Mouse (Mus musculus): ENCODE data around the gene Lsm8. TPM values are rescaled to one million over a fixed set of nuclear protein-coding genes. Genes with fewer than 3 reads are reported as not detected.
A peak's percentile ranks its signal among the peaks of the same experiment; 100 is the strongest.

The Lsm8 gene
- polyA plus RNA-seq, 1 experiment = 45.5 TPM

- peaks cover 2% of the 10 kb centered on the region; the same call in 1 of the 2 replicates for H3K4me1 ChIP-seq (ENCODE audit: control insufficient read depth, insufficient read depth, low read length)
- no peak for TF ChIP-seq POLR2A (IDR thresholded peaks at IDR 0.05; ENCODE audit: extremely low read depth, insufficient read depth, low read length)
- no peak for TF ChIP-seq CTCF (IDR thresholded peaks at IDR 0.05; ENCODE audit: extremely low read depth, insufficient read depth, low read length)
- peak overlapping the region; percentile 52 for H3K4me3 ChIP-seq (ENCODE audit: insufficient read depth, low read length)
- no peak overlapping the region for H3K27ac ChIP-seq (ENCODE audit: insufficient read depth, low read length)
These were observed 303 bp downstream of the Lsm8 start for GRCm38 (mm10) chr6:18848702-18849061.

GRCm38 (mm10) chr6:18855323-18855722 lies 6.9 kb downstream of the Lsm8 start:
- TF ChIP-seq CTCF (IDR thresholded peaks at IDR 0.05; ENCODE audit: extremely low read depth, insufficient read depth, low read length) (no peak), POLR2A (IDR thresholded peaks at IDR 0.05; ENCODE audit: extremely low read depth, insufficient read depth, low read length) (no peak)
- Histone ChIP-seq H3K4me1 (ENCODE audit: control insufficient read depth, insufficient read depth, low read length) (0 out of 2 replicates have a peak, but pooled peaks cover 1% of the 10 kb centered on the region), H3K4me3 (ENCODE audit: insufficient read depth, low read length) (no peak overlapping the region), H3K27ac (ENCODE audit: insufficient read depth, low read length) (no peak overlapping the region)

- TF ChIP-seq CTCF (IDR thresholded peaks at IDR 0.05; ENCODE audit: extremely low read depth, insufficient read depth, low read length) (no peak), POLR2A (IDR thresholded peaks at IDR 0.05; ENCODE audit: extremely low read depth, insufficient read depth, low read length) (no peak)
- H3K4me1 ChIP-seq (ENCODE audit: control insufficient read depth, insufficient read depth, low read length) = 0 out of 2 replicates have a peak, but pooled peaks cover 1% of the 10 kb centered on the region
- H3K27ac ChIP-seq (ENCODE audit: insufficient read depth, low read length) = peak overlapping the region; percentile 76; the same call in 1 of the 2 replicates
These were observed 8.2 kb downstream of the Lsm8 start for GRCm38 (mm10) chr6:18856487-18857078.

GRCm38 (mm10) chr6:18866018-18866417 lies 17.6 kb downstream of the Lsm8 start, which contains the start of gene Ankrd7:
Ankrd7 (plus strand) TSS chr6:18866318.
- Histone ChIP-seq H3K4me3 (ENCODE audit: insufficient read depth, low read length) (no peak within 1 kb of the TSS), H3K27ac (ENCODE audit: insufficient read depth, low read length) (no peak within 1 kb of the TSS), H3K4me1 (ENCODE audit: control insufficient read depth, insufficient read depth, low read length) (no peaks in the 10 kb centered on the region)
- TF ChIP-seq POLR2A (IDR thresholded peaks at IDR 0.05; ENCODE audit: extremely low read depth, insufficient read depth, low read length) (no peak), CTCF (IDR thresholded peaks at IDR 0.05; ENCODE audit: extremely low read depth, insufficient read depth, low read length) (no peak)

More at GRCm38 (mm10) chr6:18856487-18857078, 8.2 kb downstream of the Lsm8 start:
- H3K4me3 ChIP-seq (ENCODE audit: insufficient read depth, low read length) = no peak overlapping the region

GRCm38 (mm10) chr6:18889030-18889429 lies 40.7 kb downstream of the Lsm8 start:
- Histone ChIP-seq H3K4me1 (ENCODE audit: control insufficient read depth, insufficient read depth, low read length) (no peaks in the 10 kb centered on the region), H3K27ac (ENCODE audit: insufficient read depth, low read length) (no peak overlapping the region), H3K4me3 (ENCODE audit: insufficient read depth, low read length) (no peak overlapping the region)
- TF ChIP-seq CTCF (IDR thresholded peaks at IDR 0.05; ENCODE audit: extremely low read depth, insufficient read depth, low read length) = no peak
- no peak for TF ChIP-seq POLR2A (IDR thresholded peaks at IDR 0.05; ENCODE audit: extremely low read depth, insufficient read depth, low read length)

GRCm38 (mm10) chr6:18894142-18894541 lies 45.8 kb downstream of the Lsm8 start:
- Histone ChIP-seq H3K27ac (ENCODE audit: insufficient read depth, low read length) (no peak overlapping the region), H3K4me3 (ENCODE audit: insufficient read depth, low read length) (no peak overlapping the region), H3K4me1 (ENCODE audit: control insufficient read depth, insufficient read depth, low read length) (no peaks in the 10 kb centered on the region)
- TF ChIP-seq POLR2A (IDR thresholded peaks at IDR 0.05; ENCODE audit: extremely low read depth, insufficient read depth, low read length) (no peak), CTCF (IDR thresholded peaks at IDR 0.05; ENCODE audit: extremely low read depth, insufficient read depth, low read length) (no peak)

Other genes with a start within 250 kb of the Lsm8 start
- gene Ankrd7, start 17.7 kb downstream of the Lsm8 start, polyA plus RNA-seq (2012; rRNA removed) = 0.19 and 0.25 TPM in 2 replicates